Mouse (Mus musculus) spleen, adult 10 weeks (tissue): ENCODE results near the gene Tescl. TPM values are rescaled to one million over a fixed set of nuclear protein-coding genes. Genes with fewer than 3 reads are reported as not detected.

Source experiments
- polyA plus RNA-seq: library from polyadenylated mRNA; stranded (reverse); fragments of 350-450 nt; fragmentation: Illumina TruSeq; extraction: RNeasy Lipid Tissue Mini Kit (QIAGEN cat#74804); gene quantifications from one replicate; pipeline ENCODE4 v1.2.3, GENCODE M21; 2015; ENCODE audit warnings: low replicate concordance; ENCODE audit not compliant: insufficient read depth

Tescl gene
- polyA plus RNA-seq, result not detected

GRCm38 (mm10) chr7:24333304-24333986 lies at the start of gene Tescl:
Gene Tescl, minus strand, starts transcription at chr7:24333936.

GRCm38 (mm10) chr7:24369731-24370541 lies 36.2 kb upstream of the Tescl start, which contains the start of gene Kcnn4:
Gene Kcnn4, plus strand, starts transcription at chr7:24370263.

GRCm38 (mm10) chr7:24348896-24349295 lies 15.2 kb upstream of the Tescl start, which contains the start of gene Lypd5:
Gene Lypd5, plus strand, starts transcription at chr7:24349196.

DNA sequence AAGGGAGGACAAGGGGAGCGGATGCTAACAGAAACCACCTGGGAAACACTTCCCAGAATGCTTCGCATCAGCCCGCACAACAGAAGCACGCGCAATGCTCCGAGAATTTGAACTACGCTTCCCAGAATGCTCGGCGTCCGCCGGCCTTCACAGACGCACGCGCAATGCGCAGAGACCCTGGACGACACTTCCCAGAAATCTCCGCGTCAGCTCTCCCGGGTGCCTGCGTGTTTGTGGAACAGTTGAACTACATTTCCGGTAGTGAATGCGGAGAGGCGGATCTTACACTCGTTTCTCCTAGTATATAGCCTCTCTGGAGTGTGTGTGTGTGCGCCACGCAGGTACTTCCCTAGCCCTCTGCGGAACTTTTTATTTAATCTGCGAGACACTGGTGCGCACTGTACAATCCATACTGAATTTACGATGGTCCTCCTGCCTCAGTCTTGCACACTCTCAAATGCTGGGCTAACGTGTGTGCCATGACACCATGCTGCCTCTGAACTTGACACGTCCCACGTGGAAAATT lies 17.1 kb downstream of the Tescl start, which contains the start of gene Zfp94:
TSS of gene Zfp94 (minus strand) at position 100 of the 526 bp plus-strand sequence.

GRCm38 (mm10) chr7:24300771-24301282 lies 32.9 kb downstream of the Tescl start, which contains the start of gene Zfp61:
Gene Zfp61, minus strand, starts transcription at chr7:24301232.

Other genes starting within 250 kb of the Tescl start
- 1.9 TPM for gene Zfp112, start 221.6 kb downstream of the Tescl start, polyA plus RNA-seq
- gene Zfp235, start 199.8 kb downstream of the Tescl start, polyA plus RNA-seq, result 11.2 TPM
- 0.37 TPM for gene Zfp114, start 158.9 kb downstream of the Tescl start, polyA plus RNA-seq
- 4.2 TPM for gene Zfp111, start 122.5 kb downstream of the Tescl start, polyA plus RNA-seq
- gene Zfp109, start 96.4 kb downstream of the Tescl start, polyA plus RNA-seq, result 3.5 TPM
- gene Zfp108, start 79.1 kb downstream of the Tescl start, polyA plus RNA-seq, result 0.94 TPM
- 1.8 TPM for gene Zfp93, start 63.5 kb downstream of the Tescl start, polyA plus RNA-seq
- gene Zfp61, start 32.7 kb downstream of the Tescl start, polyA plus RNA-seq, result 13.9 TPM
- gene Zfp94, start 17.3 kb downstream of the Tescl start, polyA plus RNA-seq, result 9.0 TPM
- gene Lypd5, start 15.3 kb upstream of the Tescl start, polyA plus RNA-seq, result not detected
- 13.3 TPM for gene Kcnn4, start 36.3 kb upstream of the Tescl start, polyA plus RNA-seq
- 16.9 TPM for gene Smg9, start 65.7 kb upstream of the Tescl start, polyA plus RNA-seq
- gene Irgc1, start 118.4 kb upstream of the Tescl start, polyA plus RNA-seq, result 0.62 TPM
- gene Plaur, start 128.5 kb upstream of the Tescl start, polyA plus RNA-seq, result 27.2 TPM
- gene Cadm4, start 148.1 kb upstream of the Tescl start, polyA plus RNA-seq, result 5.0 TPM
- gene Zfp428, start 173.1 kb upstream of the Tescl start, polyA plus RNA-seq, result 0.29 TPM
- gene AC161166.1, start 178.5 kb upstream of the Tescl start, polyA plus RNA-seq, result not detected
- gene Irgq, start 196.8 kb upstream of the Tescl start, polyA plus RNA-seq, result 11.9 TPM
- gene Pinlyp, start 212.2 kb upstream of the Tescl start, polyA plus RNA-seq, result not detected
- 31.9 TPM for gene Xrcc1, start 212.4 kb upstream of the Tescl start, polyA plus RNA-seq